Mouse (Mus musculus) cerebellum, postnatal 4 days (tissue): ENCODE measurements at regions not wholly inside any gene's neighbourhood (a gene's known extent, or its start where the extent isn't known, plus 50 kb on each side); places are given as distances from the start of the nearest gene placed in this dataset.

Source experiments
- DNase-seq, 2 experiments: peaks; one replicate each; pipeline ENCODE4 v3.0.0; 2022; ENCODE audit warnings: low spot score in 2 of 2, mixed read lengths in 1 of 2

- DNase-seq = no peak
These were observed 113.3 kb upstream of the Tbl1xr1 start for GRCm38 (mm10) chr3:21962921-21963732.

DNA sequence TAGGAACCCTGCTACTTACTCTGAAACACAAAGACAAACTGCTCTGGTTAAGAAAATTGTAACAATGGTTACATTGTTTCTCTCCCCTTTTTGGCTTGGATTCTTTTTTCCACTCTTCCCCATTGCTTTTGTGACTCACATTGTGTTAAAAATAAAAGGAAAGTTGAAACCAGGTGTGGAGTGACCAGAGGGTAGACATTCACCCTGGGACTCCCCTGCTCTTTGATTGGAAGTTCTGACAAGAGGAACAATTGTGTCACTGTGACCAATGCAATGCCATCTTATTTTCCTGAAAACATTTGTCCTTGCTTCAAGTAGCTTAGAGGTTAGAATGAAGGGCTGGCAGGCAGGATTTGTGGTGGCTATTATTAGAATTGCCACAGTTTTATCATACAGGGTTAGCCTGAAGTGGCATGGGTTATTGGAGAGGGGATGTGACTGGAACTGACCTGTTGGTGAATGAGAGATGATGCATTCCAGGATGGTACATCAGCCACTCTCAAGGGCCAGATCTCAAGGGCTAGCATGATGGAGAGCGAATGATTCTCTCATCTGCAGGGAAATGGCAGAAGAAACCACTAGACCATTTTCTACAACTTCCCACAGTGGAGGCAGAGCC lies 112.6 kb upstream of the Tbl1xr1 start:
- no peak for DNase-seq

DNA sequence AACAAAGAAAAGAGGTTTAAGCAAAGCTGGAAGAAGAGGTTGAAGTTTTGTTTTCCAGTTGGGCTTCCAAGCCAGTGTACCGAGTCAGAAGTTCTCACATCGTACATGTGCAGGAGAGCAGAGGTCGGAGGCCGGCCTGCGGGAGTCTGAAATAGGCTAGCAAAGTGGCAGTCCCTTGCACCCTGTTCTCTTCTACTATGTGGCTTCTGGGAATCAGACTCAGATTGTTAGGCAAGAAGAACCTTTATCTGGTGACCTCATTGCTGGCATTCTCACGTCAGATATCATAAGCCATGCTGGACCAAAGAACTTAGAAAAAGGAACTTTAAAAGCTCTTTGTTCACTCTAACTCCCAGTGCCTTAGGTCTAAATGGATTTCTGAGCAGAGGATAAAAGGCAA lies 112.0 kb upstream of the Tbl1xr1 start:
- DNase-seq = no peak

GRCm38 (mm10) chr3:21965556-21965955 lies 110.9 kb upstream of the Tbl1xr1 start:
- DNase-seq = no peak

DNA sequence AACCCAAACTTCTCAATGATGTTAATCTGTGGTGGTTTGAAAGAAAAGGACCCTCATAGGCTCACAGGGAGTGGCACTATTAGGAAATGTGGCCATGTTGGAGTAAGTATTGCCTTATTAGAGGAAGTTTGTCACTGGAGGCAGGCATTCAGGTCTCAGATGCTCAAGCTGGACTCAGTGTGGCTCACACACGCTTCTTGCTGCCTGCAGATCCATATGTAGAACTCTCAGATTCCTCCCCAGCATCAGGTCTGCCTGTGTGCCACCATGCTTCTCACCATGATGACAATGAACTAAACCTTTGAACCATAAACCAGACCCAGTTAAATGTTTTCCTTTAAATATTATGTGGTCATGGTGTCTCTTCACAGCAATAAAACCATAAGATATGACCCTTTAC lies 104.7 kb upstream of the Tbl1xr1 start:
- no peak for DNase-seq

DNA sequence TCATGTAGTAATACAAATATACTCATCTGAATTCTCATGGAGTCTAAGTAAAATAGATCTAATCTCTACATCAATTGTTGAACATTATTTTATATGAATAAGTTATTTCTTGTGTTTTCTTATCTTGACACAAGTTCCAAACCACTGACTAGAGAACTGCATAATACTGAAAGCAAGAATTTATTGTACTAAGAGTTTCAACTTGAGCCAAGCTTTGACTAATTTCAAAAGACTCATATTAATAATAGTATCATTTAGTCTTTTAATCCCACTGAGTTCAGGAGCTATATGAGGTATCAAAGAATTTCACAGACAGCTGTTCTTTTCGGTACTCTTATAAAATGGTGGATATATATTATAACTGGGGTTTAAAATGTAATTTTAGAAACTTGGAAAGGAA lies 103.3 kb upstream of the Tbl1xr1 start:
- no peak for DNase-seq

GRCm38 (mm10) chr3:21973681-21974080 lies 102.8 kb upstream of the Tbl1xr1 start:
- no peak for DNase-seq

DNA sequence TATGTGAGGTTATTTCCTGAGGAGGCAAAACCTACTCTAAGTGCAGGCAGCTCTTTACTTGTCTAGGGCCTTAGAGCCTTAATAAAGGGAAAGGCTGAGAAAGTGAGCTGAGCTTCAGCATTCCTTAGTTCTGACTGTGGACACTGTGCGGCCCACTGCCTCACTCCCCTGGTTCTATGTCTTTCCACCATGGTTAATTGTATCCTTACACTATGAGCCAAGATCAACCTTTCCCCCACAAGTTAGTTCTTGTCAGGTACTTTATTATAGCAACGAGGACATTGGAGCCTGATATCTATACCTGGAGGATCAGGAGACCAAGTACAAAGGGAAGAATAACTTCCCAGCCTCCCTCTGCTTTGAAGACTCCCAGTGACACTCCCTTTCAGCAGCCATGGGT lies 101.7 kb upstream of the Tbl1xr1 start:
- DNase-seq = no peak

- no peak for DNase-seq
These were observed 98.7 kb upstream of the Tbl1xr1 start for GRCm38 (mm10) chr3:21977775-21978174.

DNA sequence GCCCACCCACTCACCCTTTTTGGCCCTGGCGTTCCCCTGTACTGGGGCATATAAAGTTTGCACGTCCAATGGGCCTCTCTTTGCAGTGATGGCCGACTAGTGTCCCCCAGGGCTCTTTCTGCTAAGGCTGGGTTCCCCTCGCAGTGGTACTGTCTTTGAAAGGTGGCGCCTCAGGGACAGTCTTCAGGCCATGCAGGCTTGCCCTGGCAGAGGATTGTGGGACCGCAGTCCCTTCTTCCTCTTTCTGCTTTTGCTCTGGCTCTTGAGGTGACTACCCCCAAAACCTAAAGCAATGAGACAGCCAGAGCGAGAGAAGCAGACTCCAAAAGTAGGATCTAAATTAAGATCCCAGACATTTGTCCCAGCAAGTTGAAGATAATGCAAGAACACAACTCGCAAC lies 93.5 kb upstream of the Tbl1xr1 start:
- DNase-seq = no peak

DNA sequence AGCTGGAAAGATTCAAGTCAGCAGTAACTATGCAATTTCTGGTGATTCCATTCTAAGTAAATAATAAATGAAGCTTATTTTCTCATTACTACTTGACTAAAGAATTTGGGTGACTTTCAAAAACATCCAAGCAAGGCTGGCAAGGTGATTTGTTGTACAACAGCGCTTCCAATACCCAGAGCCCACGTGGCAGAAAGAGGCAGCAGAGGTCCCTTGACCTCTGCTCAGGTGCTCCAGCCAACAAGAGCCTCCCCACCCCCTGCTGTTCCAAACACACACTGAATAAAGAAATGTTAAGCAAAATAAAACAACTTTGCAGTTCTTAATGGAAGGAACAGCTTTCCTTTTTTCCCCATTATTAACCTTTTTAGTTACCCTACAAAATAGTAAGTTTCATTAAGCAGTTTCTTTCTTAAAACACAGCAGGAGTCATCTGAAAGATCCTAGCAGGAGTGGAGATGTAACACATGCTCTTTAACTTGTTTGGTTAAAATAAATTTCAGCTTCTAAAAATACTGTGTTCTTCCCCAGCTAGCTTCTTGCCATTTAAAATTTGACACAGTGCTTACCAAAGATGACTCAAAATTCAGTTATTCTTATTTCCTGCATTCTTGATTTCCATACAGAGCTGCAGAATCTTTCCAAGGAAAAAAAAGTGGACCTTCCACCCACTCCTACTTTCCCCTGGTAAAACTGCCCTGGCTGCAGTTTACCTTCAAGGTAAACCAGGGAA lies 92.3 kb upstream of the Tbl1xr1 start:
- DNase-seq = no peak

GRCm38 (mm10) chr3:21984807-21985206 lies 91.6 kb upstream of the Tbl1xr1 start:
- DNase-seq = no peak

DNA sequence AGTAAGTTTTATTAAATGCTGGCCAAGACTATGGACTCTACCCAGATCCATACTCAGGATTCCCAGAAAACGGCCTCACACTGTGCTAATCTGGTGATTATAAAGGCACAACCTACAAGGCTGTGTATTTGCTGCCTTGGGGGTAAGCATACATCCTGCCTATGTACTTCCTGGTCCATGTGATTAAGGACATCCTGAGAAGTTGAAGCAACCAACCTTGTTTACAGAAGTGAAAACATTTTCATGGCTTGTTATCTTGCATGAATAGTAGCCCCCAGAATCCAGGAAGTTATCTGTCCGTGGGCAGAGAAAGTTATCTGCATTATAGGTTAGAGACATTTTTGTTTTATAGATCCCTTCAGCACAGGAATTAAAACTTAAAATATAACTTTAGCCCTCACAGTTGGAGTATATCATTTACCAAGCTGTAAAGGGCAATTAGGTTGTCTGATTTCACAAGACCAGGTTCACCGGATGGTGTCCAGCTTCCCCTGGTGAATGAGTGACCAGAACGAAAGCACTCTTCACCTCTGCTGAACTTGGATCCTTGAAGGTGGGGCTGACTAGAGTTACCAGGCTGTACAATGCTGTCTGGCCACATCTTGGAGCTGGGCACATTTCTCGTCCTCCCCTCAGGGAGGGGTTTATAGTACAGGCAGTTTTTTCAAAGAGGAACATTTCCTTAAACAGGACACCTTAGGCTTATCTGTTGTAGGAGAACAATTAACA lies 90.1 kb upstream of the Tbl1xr1 start:
- DNase-seq = no peak

GRCm38 (mm10) chr3:21986893-21987250 lies 89.6 kb upstream of the Tbl1xr1 start:
- no peak for DNase-seq

- no peak for DNase-seq
These were observed 88.9 kb upstream of the Tbl1xr1 start for GRCm38 (mm10) chr3:21987455-21988009.

- DNase-seq = no peak
These were observed 88.4 kb upstream of the Tbl1xr1 start for GRCm38 (mm10) chr3:21988010-21988531.

- no peak for DNase-seq
These were observed 85.9 kb upstream of the Tbl1xr1 start for GRCm38 (mm10) chr3:21990526-21990925.

DNA sequence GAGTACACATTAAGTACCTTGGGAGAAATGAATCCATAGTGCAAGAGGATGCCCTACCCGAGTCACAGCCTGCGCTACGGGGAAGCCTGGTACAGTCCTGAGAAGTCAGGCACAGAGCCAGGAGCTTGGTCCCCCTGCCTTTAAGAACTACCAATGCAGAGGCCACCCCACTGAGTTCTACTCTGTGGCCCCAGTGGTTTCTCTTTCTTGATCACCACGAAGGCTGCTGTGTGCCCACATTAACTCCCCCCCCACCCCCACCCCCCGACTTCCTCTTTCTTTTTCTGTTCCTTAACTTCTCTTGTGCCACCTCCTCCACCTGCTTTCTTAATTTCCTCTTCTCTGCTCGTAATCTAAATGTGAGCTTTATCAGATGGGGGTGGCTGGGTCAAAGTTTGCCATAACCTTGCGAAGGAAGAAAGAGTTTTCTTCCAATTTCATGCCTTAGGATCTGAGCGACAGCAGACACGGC lies 84.7 kb upstream of the Tbl1xr1 start:
- DNase-seq = no peak

GRCm38 (mm10) chr3:21992203-21992602 lies 84.2 kb upstream of the Tbl1xr1 start:
- DNase-seq = no peak

GRCm38 (mm10) chr3:21993961-21994360 lies 82.5 kb upstream of the Tbl1xr1 start:
- no peak for DNase-seq

GRCm38 (mm10) chr3:21995566-21996391 lies 80.7 kb upstream of the Tbl1xr1 start:
- DNase-seq = no peak
